Mouse (Mus musculus): Measurements from ENCODE around the gene Slc25a18. TPM values are rescaled to one million over a fixed set of nuclear protein-coding genes. Genes with fewer than 3 reads are reported as not detected.
"Not testable (repeated sequence)": the region's sequence is repeated elsewhere in the genome, so short reads cannot be mapped to it uniquely, and the experiment has no call there.

The Slc25a18 gene
- polyA plus RNA-seq, 1 experiment = 113 TPM

DNA sequence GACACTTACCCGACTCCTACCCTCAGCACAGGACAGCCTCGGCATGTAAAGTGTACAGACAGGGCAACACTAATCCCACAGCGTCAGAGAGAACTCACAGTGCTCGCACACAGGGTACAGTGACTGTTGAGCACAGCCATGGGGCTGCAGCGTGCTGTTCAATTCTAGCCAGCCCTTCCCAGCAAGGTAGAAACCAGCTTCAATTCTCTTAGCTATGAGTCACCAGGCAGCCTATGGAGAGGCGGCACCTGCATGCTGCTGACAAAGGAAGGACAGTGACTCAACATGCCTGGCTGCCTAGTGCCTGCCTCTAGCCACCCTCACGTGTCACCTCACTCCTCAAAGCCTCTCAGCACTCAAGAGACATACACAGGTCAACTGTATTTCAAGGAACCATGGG, 24.6 kb downstream of the Slc25a18 start:
- TF ChIP-seq CTCF (IDR thresholded peaks at IDR 0.05; ENCODE audit: borderline replicate concordance, insufficient read depth, low read depth, low read length) (no peak), POLR2A (IDR thresholded peaks at IDR 0.05; ENCODE audit: borderline replicate concordance, insufficient read depth, low read length) (no peak)
- H3K27me3 ChIP-seq (ENCODE audit: control insufficient read depth, insufficient read depth, low read length) = no peaks in the 10 kb centered on the region
- DNase-seq = peak; percentile 48 to 74
- H3K27ac ChIP-seq (ENCODE audit: insufficient read depth, low read length) = peak overlapping the region; percentile 14; the same call in 1 of the 2 replicates
- WGBS = 55% methylated on average over 7 of the region's 7 CpGs
- no peak overlapping the region for H3K4me3 ChIP-seq (replicated peaks; ENCODE audit: insufficient read depth, low read depth, low read length)
- H3K4me1 ChIP-seq (ENCODE audit: control insufficient read depth, insufficient read depth, low read length) = peaks cover 29% of the 10 kb centered on the region

GRCm38 (mm10) chr6:120798905-120799304, 25.5 kb downstream of the Slc25a18 start:
- 86% methylated on average over 4 of the region's 4 CpGs for WGBS
- no peaks in the 10 kb centered on the region for H3K27me3 ChIP-seq (ENCODE audit: control insufficient read depth, insufficient read depth, low read length)
- H3K4me1 ChIP-seq (ENCODE audit: control insufficient read depth, insufficient read depth, low read length) = peaks cover 29% of the 10 kb centered on the region
- TF ChIP-seq CTCF (IDR thresholded peaks at IDR 0.05; ENCODE audit: borderline replicate concordance, insufficient read depth, low read depth, low read length) (no peak), POLR2A (IDR thresholded peaks at IDR 0.05; ENCODE audit: borderline replicate concordance, insufficient read depth, low read length) (no peak)
- H3K4me3 ChIP-seq (replicated peaks; ENCODE audit: insufficient read depth, low read depth, low read length) = no peak overlapping the region
- no peak for DNase-seq
- no peak overlapping the region for H3K27ac ChIP-seq (ENCODE audit: insufficient read depth, low read length)

GRCm38 (mm10) chr6:120799581-120800041, 26.2 kb downstream of the Slc25a18 start:
- 87% methylated on average over 4 of the region's 4 CpGs for WGBS
- peaks cover 32% of the 10 kb centered on the region for H3K4me1 ChIP-seq (ENCODE audit: control insufficient read depth, insufficient read depth, low read length)
- H3K4me3 ChIP-seq (replicated peaks; ENCODE audit: insufficient read depth, low read depth, low read length) = no peak overlapping the region
- no peak for TF ChIP-seq CTCF (IDR thresholded peaks at IDR 0.05; ENCODE audit: borderline replicate concordance, insufficient read depth, low read depth, low read length)
- no peak overlapping the region for H3K27ac ChIP-seq (ENCODE audit: insufficient read depth, low read length)
- no peaks in the 10 kb centered on the region for H3K27me3 ChIP-seq (ENCODE audit: control insufficient read depth, insufficient read depth, low read length)
- DNase-seq = no peak

DNA sequence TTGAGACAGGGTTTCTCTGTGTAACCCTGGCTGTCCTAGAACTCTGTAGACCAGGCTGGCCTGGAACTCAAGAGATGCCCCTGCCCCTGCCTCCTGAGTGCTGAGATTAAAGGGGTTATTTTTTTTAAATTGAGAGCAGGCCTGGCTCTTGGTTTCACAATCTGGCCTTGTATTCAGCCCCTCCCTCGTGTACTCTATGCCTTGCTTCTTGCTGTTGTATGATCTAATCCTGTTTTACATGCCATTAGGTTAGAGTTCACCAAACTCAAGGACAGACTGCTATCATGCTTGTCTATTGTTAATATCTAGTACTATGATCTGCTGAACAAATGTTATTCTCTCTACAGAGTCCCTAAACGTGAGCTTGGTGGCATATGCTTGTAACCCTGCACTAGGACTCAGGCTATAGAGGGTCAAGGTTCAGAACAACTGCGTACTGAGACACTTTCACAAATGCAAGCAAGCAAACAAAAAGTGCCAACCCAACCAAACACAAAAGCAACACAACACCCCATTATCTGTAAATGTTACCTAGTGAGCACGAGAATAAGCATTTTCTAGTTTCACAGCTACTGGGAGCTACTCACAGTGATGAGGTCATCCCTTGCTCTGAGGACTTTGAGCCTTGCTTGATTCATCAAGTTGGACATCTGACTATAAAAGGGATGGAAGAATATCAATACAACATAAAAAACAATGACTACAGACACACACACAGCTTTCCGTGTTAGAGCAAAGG, 33.8 kb downstream of the Slc25a18 start:
- WGBS = 87% methylated on average over 5 of the region's 5 CpGs
- Histone ChIP-seq H3K27ac (ENCODE audit: insufficient read depth, low read length) (no peak overlapping the region), H3K4me3 (replicated peaks; ENCODE audit: insufficient read depth, low read depth, low read length) (no peak overlapping the region), H3K4me1 (ENCODE audit: control insufficient read depth, insufficient read depth, low read length) (0 out of 2 replicates have a peak, but pooled peaks cover 4% of the 10 kb centered on the region), H3K27me3 (ENCODE audit: control insufficient read depth, insufficient read depth, low read length) (no peaks in the 10 kb centered on the region)
- DNase-seq = no peak
- TF ChIP-seq CTCF (IDR thresholded peaks at IDR 0.05; ENCODE audit: borderline replicate concordance, insufficient read depth, low read depth, low read length) (no peak), POLR2A (IDR thresholded peaks at IDR 0.05; ENCODE audit: borderline replicate concordance, insufficient read depth, low read length) (no peak)

GRCm38 (mm10) chr6:120807738-120808081, 34.3 kb downstream of the Slc25a18 start:
- H3K27me3 ChIP-seq (ENCODE audit: control insufficient read depth, insufficient read depth, low read length) = no peaks in the 10 kb centered on the region
- TF ChIP-seq POLR2A (IDR thresholded peaks at IDR 0.05; ENCODE audit: borderline replicate concordance, insufficient read depth, low read length) = no peak
- no peak for TF ChIP-seq CTCF (IDR thresholded peaks at IDR 0.05; ENCODE audit: borderline replicate concordance, insufficient read depth, low read depth, low read length)
- 0 out of 2 replicates have a peak, but pooled peaks cover 4% of the 10 kb centered on the region for H3K4me1 ChIP-seq (ENCODE audit: control insufficient read depth, insufficient read depth, low read length)
- H3K27ac ChIP-seq (ENCODE audit: insufficient read depth, low read length) = no peak overlapping the region
- DNase-seq = no peak
- WGBS = 93% methylated on average over 4 of the region's 4 CpGs
- H3K4me3 ChIP-seq (replicated peaks; ENCODE audit: insufficient read depth, low read depth, low read length) = no peak overlapping the region

- WGBS = 97% methylated on average over 10 of the region's 10 CpGs
- not testable (repeated sequence) for H3K4me1 ChIP-seq (ENCODE audit: control insufficient read depth, insufficient read depth, low read length); H3K4me3 ChIP-seq (replicated peaks; ENCODE audit: insufficient read depth, low read depth, low read length); DNase-seq; H3K27me3 ChIP-seq (ENCODE audit: control insufficient read depth, insufficient read depth, low read length); H3K27ac ChIP-seq (ENCODE audit: insufficient read depth, low read length)
Observed at GRCm38 (mm10) chr6:120811999-120812398, 38.6 kb downstream of the Slc25a18 start.

DNA sequence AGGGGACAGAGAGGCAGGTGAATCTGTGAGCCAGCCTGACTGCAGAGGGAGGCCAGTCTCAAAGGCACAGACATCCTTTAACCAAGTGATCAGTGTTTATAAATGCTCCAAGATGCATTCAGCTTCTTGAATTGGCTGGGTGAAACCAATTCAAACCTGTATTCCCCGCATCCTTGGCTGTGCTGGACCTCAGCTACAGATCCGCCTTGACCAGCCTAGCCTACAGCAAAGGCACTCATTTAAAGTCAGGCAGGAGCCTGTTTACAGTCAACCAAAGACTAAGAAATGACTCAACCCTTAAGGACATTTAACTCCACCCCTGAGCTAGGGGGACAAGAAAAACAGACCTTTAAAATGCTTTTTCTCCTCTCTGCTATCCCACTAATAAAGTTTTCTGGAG, 45.9 kb downstream of the Slc25a18 start:
- 92% methylated on average over 2 of the region's 2 CpGs for WGBS
- H3K27me3 ChIP-seq (ENCODE audit: control insufficient read depth, insufficient read depth, low read length) = no peaks in the 10 kb centered on the region
- H3K27ac ChIP-seq (ENCODE audit: insufficient read depth, low read length) = no peak overlapping the region
- H3K4me1 ChIP-seq (ENCODE audit: control insufficient read depth, insufficient read depth, low read length) = no peaks in the 10 kb centered on the region
- no peak overlapping the region for H3K4me3 ChIP-seq (replicated peaks; ENCODE audit: insufficient read depth, low read depth, low read length)
- TF ChIP-seq POLR2A (IDR thresholded peaks at IDR 0.05; ENCODE audit: borderline replicate concordance, insufficient read depth, low read length) (no peak), CTCF (IDR thresholded peaks at IDR 0.05; ENCODE audit: borderline replicate concordance, insufficient read depth, low read depth, low read length) (no peak)
- no peak for DNase-seq

GRCm38 (mm10) chr6:120820144-120820543, 46.8 kb downstream of the Slc25a18 start:
- H3K4me3 ChIP-seq (replicated peaks; ENCODE audit: insufficient read depth, low read depth, low read length) = no peak overlapping the region
- no peaks in the 10 kb centered on the region for H3K4me1 ChIP-seq (ENCODE audit: control insufficient read depth, insufficient read depth, low read length)
- H3K27ac ChIP-seq (ENCODE audit: insufficient read depth, low read length) = no peak overlapping the region
- WGBS = 81% methylated on average over 5 of the region's 5 CpGs
- H3K27me3 ChIP-seq (ENCODE audit: control insufficient read depth, insufficient read depth, low read length) = no peaks in the 10 kb centered on the region
- no peak for TF ChIP-seq POLR2A (IDR thresholded peaks at IDR 0.05; ENCODE audit: borderline replicate concordance, insufficient read depth, low read length)
- no peak for TF ChIP-seq CTCF (IDR thresholded peaks at IDR 0.05; ENCODE audit: borderline replicate concordance, insufficient read depth, low read depth, low read length)
- DNase-seq = no peak

All from cerebellum, adult 2 months (tissue).